23 mouse cellular contexts compared by ENCODE assay signal in genomic region chr16:56061995-56062594, GRCm38 (mm10). TPM values are rescaled to one million over a fixed set of nuclear protein-coding genes. Genes with fewer than 3 reads are reported as not detected.
DNase-seq lines count a peak whose midpoint lies in the region; ATAC-seq and TF ChIP-seq lines count a peak whose summit lies in the region.
"Had no signal": no experiment of that assay in that cellular context is flagged by ENCODE, and none has a peak within 500 bp of the region (broad histone marks: within the 10 kb centered on the region; RNA-seq: fewer than 3 reads in every experiment).

No protein-coding gene starts in this region.

- peaks cover 9% of the 10 kb centered on the region for H3K4me1 ChIP-seq in spleen, adult 2 months (ENCODE audit: control insufficient read depth, insufficient read depth, insufficient read length)
- no peaks in the 10 kb centered on the region for H3K4me1 ChIP-seq in kidney, embryonic 15.5 days
- H3K4me1 ChIP-seq: embryonic facial prominence, embryonic 12.5 days; hindbrain, embryonic 15.5 days; intestine, embryonic 15.5 days; limb, embryonic 12.5 days had no signal

- 38% methylated on average over 7 of the region's 7 CpGs for WGBS in spleen, adult 2 months
- WGBS in kidney, embryonic 15.5 days: 79% methylated on average over 7 of the region's 7 CpGs

- no peak for TF ChIP-seq CTCF in spleen, adult 2 months (IDR thresholded peaks at IDR 0.05; ENCODE audit: extremely low read depth, insufficient read depth, insufficient read length, insufficient replicate concordance)

- H3K4me2 ChIP-seq in kidney, embryonic 15.5 days: no peak overlapping the region
- H3K4me2 ChIP-seq: embryonic facial prominence, embryonic 12.5 days; hindbrain, embryonic 15.5 days; intestine, embryonic 15.5 days; limb, embryonic 12.5 days; lung, embryonic 14.5 days had no signal

- DNase-seq in heart, adult 11 months: peak; percentile 66
- no peak for DNase-seq in heart, postnatal 36 days
- peak; percentile 47 to 65 for DNase-seq in spleen, adult 2 months (ENCODE audit: low read depth in 1 of 2, low spot score in 2 of 2)
- no peak for DNase-seq in spleen, adult 12 weeks (ENCODE audit: low spot score)
- no peak for DNase-seq in left cerebral cortex, adult 11 months (ENCODE audit: low spot score)
- DNase-seq in left cerebral cortex, postnatal 14 days (ENCODE audit: low spot score in 2 of 2): no peak
- DNase-seq: adrenal gland, adult 2 months; cerebellum, adult 11-12 months; cerebellum, postnatal 10 days; gastrocnemius, postnatal 25 days; lung, embryonic 14.5 days; lung, postnatal 4 days; retina, postnatal 1 day; right cerebral cortex, postnatal 25 days had no signal

- no peak overlapping the region for H3K4me3 ChIP-seq in spleen, adult 2 months (ENCODE audit: extremely low read depth, insufficient read depth, insufficient read length)
- H3K4me3 ChIP-seq in kidney, embryonic 15.5 days (replicated peaks): no peak overlapping the region
- H3K4me3 ChIP-seq: embryonic facial prominence, embryonic 12.5 days; hindbrain, embryonic 15.5 days; intestine, embryonic 15.5 days; limb, embryonic 12.5 days; midbrain, embryonic 10.5 days had no signal

- ATAC-seq in hematopoietic stem cell, adult 5-6 weeks (replicated peaks in 1 of 2; ENCODE audit: insufficient read depth in 1 of 2, low FRiP score in 2 of 2, low TSS enrichment in 1 of 2, low read depth in 1 of 2, poor library complexity in 2 of 2, severe bottlenecking in 2 of 2): peak; percentile 22 to 47; a peak in 3 of 4 replicates
- ATAC-seq in kidney, embryonic 15.5 days (replicated peaks; ENCODE audit: low FRiP score): no peak
- ATAC-seq: CD4-positive, CD25-positive, alpha-beta regulatory T cell, adult 4 months; intestine, embryonic 15.5 days had no signal

- intact Hi-C loops in heart, postnatal 36 days (cut with DNase I): loop anchor here (2.0 to 5.0 kb wide), 2 partner anchors 70 to 97 kb away; no protein-coding TSS in a partner anchor
- intact Hi-C loops in left cerebral cortex, postnatal 14 days (cut with DNase I): no loop called here

- no peak overlapping the region for H3K9ac ChIP-seq in kidney, embryonic 15.5 days
- H3K9ac ChIP-seq: embryonic facial prominence, embryonic 12.5 days; hindbrain, embryonic 15.5 days; intestine, embryonic 15.5 days; limb, embryonic 12.5 days; liver, embryonic 14.5 days; lung, embryonic 14.5 days had no signal

- peak overlapping the region; percentile 90 for H3K27ac ChIP-seq in spleen, adult 2 months (ENCODE audit: insufficient read depth, low read length)
- no peak overlapping the region for H3K27ac ChIP-seq in kidney, embryonic 15.5 days
- H3K27ac ChIP-seq: embryonic facial prominence, embryonic 12.5 days; hindbrain, embryonic 15.5 days; intestine, embryonic 15.5 days; limb, embryonic 12.5 days; liver, embryonic 14.5 days; midbrain, embryonic 10.5 days had no signal

- no peaks in the 10 kb centered on the region for H3K9me3 ChIP-seq in kidney, embryonic 15.5 days (replicated peaks)
- H3K9me3 ChIP-seq: embryonic facial prominence, embryonic 12.5 days; hindbrain, embryonic 15.5 days; intestine, embryonic 15.5 days; limb, embryonic 12.5 days; midbrain, embryonic 10.5 days had no signal

- no peaks in the 10 kb centered on the region for H3K36me3 ChIP-seq in spleen, adult 2 months (ENCODE audit: control insufficient read depth, insufficient read depth, low read length)
- H3K36me3 ChIP-seq in kidney, embryonic 15.5 days: no peaks in the 10 kb centered on the region
- H3K36me3 ChIP-seq: embryonic facial prominence, embryonic 12.5 days; hindbrain, embryonic 15.5 days; intestine, embryonic 15.5 days; limb, embryonic 12.5 days; midbrain, embryonic 10.5 days had no signal

- TF ChIP-seq POLR2A in spleen, adult 2 months (IDR thresholded peaks at IDR 0.05; ENCODE audit: low read depth, low read length): peak; percentile 21

- no peaks in the 10 kb centered on the region for H3K27me3 ChIP-seq in spleen, adult 2 months (ENCODE audit: control insufficient read depth, insufficient read depth, low read length)
- no peaks in the 10 kb centered on the region for H3K27me3 ChIP-seq in kidney, embryonic 15.5 days
- H3K27me3 ChIP-seq: embryonic facial prominence, embryonic 12.5 days; hindbrain, embryonic 15.5 days; intestine, embryonic 15.5 days; limb, embryonic 12.5 days had no signal

RNA-seq across cellular contexts. Expression of gene Senp7, which starts 14.0 kb away (rescaled TPM):
- total RNA-seq in heart, postnatal 36 days (2021): 10 to 100 TPM; 14.4 to 16.0 TPM
- 2.9 and 3.6 TPM in 2 replicates for polyA plus RNA-seq in spleen, adult 2 months (2012; rRNA removed)
- 36.4 and 41.5 TPM in 2 replicates for total RNA-seq in hematopoietic stem cell, adult 5-6 weeks (2017)
- 28.8 and 33.2 TPM in 2 replicates for polyA plus RNA-seq in kidney, embryonic 15.5 days (2015; fragmentation: Nextera tagmentation; extraction: Ambion mirVana)
- 10 to 100 TPM; 39.5 to 41.1 TPM for total RNA-seq in left cerebral cortex, postnatal 14 days (2021)

RNA-seq across cellular contexts. Expression of gene Trmt10c, which starts 24.5 kb away (rescaled TPM):
- 10 to 100 TPM; 10.4 to 13.1 TPM for total RNA-seq in heart, postnatal 36 days (2021)
- polyA plus RNA-seq in spleen, adult 2 months (2012; rRNA removed): 2.6 and 3.1 TPM in 2 replicates
- total RNA-seq in hematopoietic stem cell, adult 5-6 weeks (2017): 49.7 and 56.0 TPM in 2 replicates
- 28.8 and 28.9 TPM in 2 replicates for polyA plus RNA-seq in kidney, embryonic 15.5 days (2015; fragmentation: Nextera tagmentation; extraction: Ambion mirVana)
- 1 to 10 TPM; 8.2 to 9.1 TPM for total RNA-seq in left cerebral cortex, postnatal 14 days (2021)

RNA-seq across cellular contexts. Expression of gene Pcnp, which starts 32.6 kb away (rescaled TPM):
- total RNA-seq in heart, postnatal 36 days (2021): 10 to 100 TPM; 50.8 to 52.1 TPM
- 5.6 and 7.3 TPM in 2 replicates for polyA plus RNA-seq in spleen, adult 2 months (2012; rRNA removed)
- 120 and 153 TPM in 2 replicates for total RNA-seq in hematopoietic stem cell, adult 5-6 weeks (2017)
- polyA plus RNA-seq in kidney, embryonic 15.5 days (2015; fragmentation: Nextera tagmentation; extraction: Ambion mirVana): 216 and 240 TPM in 2 replicates
- 100 to 1,000 TPM; 132 to 141 TPM for total RNA-seq in left cerebral cortex, postnatal 14 days (2021)

Comparison
In these comparisons a context has a peak if more than half of its experiments do, and no peak if none do; other contexts are left out.
1. DNase-seq: peak in heart, adult 11 months (single experiment) and spleen, adult 2 months (2 of 2); none in heart, postnatal 36 days (0 of 2), spleen, adult 12 weeks (single experiment), left cerebral cortex, adult 11 months (single experiment) and left cerebral cortex, postnatal 14 days (0 of 2).